In the genomic region with DNA sequence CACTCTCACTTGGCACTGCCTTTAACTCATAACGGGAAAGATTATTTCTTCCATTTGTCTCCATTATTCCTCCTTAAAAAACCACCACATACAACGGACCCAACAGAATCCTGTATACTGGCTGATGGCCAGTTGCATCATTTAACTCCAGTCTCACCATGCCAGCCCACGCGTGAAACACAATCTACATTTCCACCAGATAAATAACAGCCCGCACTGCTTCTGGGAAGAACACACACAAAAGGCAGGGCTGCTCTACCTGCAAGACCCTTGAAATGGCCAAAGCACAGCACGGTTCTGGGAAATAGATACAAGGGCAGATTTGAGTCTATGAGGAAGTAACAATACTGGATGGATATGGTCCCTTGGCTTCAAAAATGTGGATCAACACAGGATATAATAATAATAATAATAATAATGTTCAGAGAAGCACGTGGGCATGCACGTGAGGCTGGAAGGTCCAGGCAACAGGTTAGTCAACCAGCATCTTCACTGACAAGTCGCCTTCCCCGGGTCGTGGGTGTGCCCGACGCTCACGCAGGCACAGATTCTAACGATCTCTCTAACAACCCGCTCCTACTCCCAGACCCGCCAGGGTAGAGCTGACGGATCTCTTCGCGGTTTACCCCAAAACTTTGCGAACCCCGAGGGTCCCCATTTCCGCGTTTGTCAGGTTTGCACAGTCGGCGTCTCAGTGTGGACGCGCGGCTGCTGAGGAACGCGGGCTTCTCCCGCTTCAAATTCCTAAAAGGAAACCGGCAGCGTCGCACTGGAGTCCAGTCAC, we compare ENCODE assay signal across 7 mouse cellular contexts. TPM values are rescaled to one million over a fixed set of nuclear protein-coding genes. Genes with fewer than 3 reads are reported as not detected.
A peak's percentile ranks its signal among the peaks of the same experiment; 100 is the strongest.
DNase-seq lines count a peak whose midpoint lies in the region; ATAC-seq lines count a peak whose summit lies in the region.

No protein-coding gene starts in this region.

- peak overlapping the region; percentile 78; the same call in 1 of the 2 replicates for H3K27ac ChIP-seq in neural tube, embryonic 11.5 days (ENCODE audit: low read depth, low read length)
- H3K27ac ChIP-seq in intestine, embryonic 15.5 days: peak overlapping the region; percentile 88
- no peak overlapping the region; the same call in none of the 2 replicates for H3K27ac ChIP-seq in liver, embryonic 16.5 days (ENCODE audit: low read length)

- H3K9me3 ChIP-seq in neural tube, embryonic 11.5 days (ENCODE audit: control insufficient read depth, low read length): no peaks in the 10 kb centered on the region
- H3K9me3 ChIP-seq in erythroblast, embryonic 14.5 days (ENCODE audit: control insufficient read depth, low read length): no peaks in the 10 kb centered on the region
- H3K9me3 ChIP-seq in intestine, embryonic 15.5 days: no peaks in the 10 kb centered on the region
- H3K9me3 ChIP-seq in liver, embryonic 16.5 days (replicated peaks; ENCODE audit: control insufficient read depth, low read length): no peaks in the 10 kb centered on the region

- peaks cover 4% of the 10 kb centered on the region; the same call in 1 of the 2 replicates for H3K4me1 ChIP-seq in neural tube, embryonic 11.5 days (ENCODE audit: control insufficient read depth, insufficient read depth, low read length)
- peaks cover 20% of the 10 kb centered on the region for H3K4me1 ChIP-seq in erythroblast, embryonic 14.5 days (ENCODE audit: control insufficient read depth)
- peaks cover 12% of the 10 kb centered on the region for H3K4me1 ChIP-seq in intestine, embryonic 15.5 days (replicated peaks)
- H3K4me1 ChIP-seq in liver, embryonic 16.5 days (ENCODE audit: control insufficient read depth, low read depth, low read length): peaks cover 22% of the 10 kb centered on the region

- peak; percentile 44 for DNase-seq in neural tube, embryonic 11.5 days (ENCODE audit: low spot score)
- no peak for DNase-seq in neural tube, embryonic 10.5 days (ENCODE audit: extremely low spot score, low spot score)
- DNase-seq in WW6 (ENCODE audit: low read depth, low spot score): peak; percentile 13
- DNase-seq in splenic B cell, adult 2 months (ENCODE audit: low read depth, low spot score): peak; percentile 51

- peak overlapping the region; percentile 59 for H3K4me2 ChIP-seq in neural tube, embryonic 11.5 days (ENCODE audit: low read depth)
- peak overlapping the region; percentile 78 for H3K4me2 ChIP-seq in intestine, embryonic 15.5 days (replicated peaks)
- H3K4me2 ChIP-seq in liver, embryonic 16.5 days (ENCODE audit: low read depth, low read length): peak overlapping the region; percentile 92

- H3K9ac ChIP-seq in neural tube, embryonic 11.5 days (ENCODE audit: low read length): peak overlapping the region; percentile 70
- peak overlapping the region; percentile 73 for H3K9ac ChIP-seq in intestine, embryonic 15.5 days
- H3K9ac ChIP-seq in liver, embryonic 16.5 days (ENCODE audit: low read depth, low read length): peak overlapping the region; percentile 78

- ATAC-seq in neural tube, embryonic 11.5 days (ENCODE audit: insufficient read depth, low FRiP score, low TSS enrichment): peak; percentile 3; the same call in 1 of the 2 replicates
- peak; percentile 19 for ATAC-seq in intestine, embryonic 15.5 days
- no peak for ATAC-seq in liver, embryonic 16.5 days (ENCODE audit: low read depth)

- H3K27me3 ChIP-seq in neural tube, embryonic 11.5 days (ENCODE audit: control insufficient read depth, insufficient read depth, low read length): no peaks in the 10 kb centered on the region
- peaks cover 2% of the 10 kb centered on the region; the same call in 1 of the 2 replicates for H3K27me3 ChIP-seq in erythroblast, embryonic 14.5 days (ENCODE audit: control insufficient read depth)
- H3K27me3 ChIP-seq in intestine, embryonic 15.5 days (replicated peaks): no peaks in the 10 kb centered on the region
- no peaks in the 10 kb centered on the region for H3K27me3 ChIP-seq in liver, embryonic 16.5 days (ENCODE audit: control insufficient read depth, insufficient read depth, low read depth, low read length)
- no peaks in the 10 kb centered on the region for H3K27me3 ChIP-seq in splenic B cell, adult 2 months (ENCODE audit: control insufficient read depth, insufficient read depth, low read length, poor library complexity, severe bottlenecking)

- H3K4me3 ChIP-seq in neural tube, embryonic 11.5 days (ENCODE audit: low read depth, low read length): peak overlapping the region; percentile 73
- H3K4me3 ChIP-seq in erythroblast, embryonic 14.5 days (replicated peaks): peak overlapping the region; percentile 65
- H3K4me3 ChIP-seq in intestine, embryonic 15.5 days (replicated peaks): peak overlapping the region; percentile 83
- peak overlapping the region; percentile 86 for H3K4me3 ChIP-seq in liver, embryonic 16.5 days (ENCODE audit: low read depth, low read length)

- H3K36me3 ChIP-seq in neural tube, embryonic 11.5 days (ENCODE audit: control insufficient read depth, insufficient read depth, low read length): no peaks in the 10 kb centered on the region
- no peaks in the 10 kb centered on the region for H3K36me3 ChIP-seq in erythroblast, embryonic 14.5 days (ENCODE audit: control insufficient read depth)
- H3K36me3 ChIP-seq in intestine, embryonic 15.5 days: no peaks in the 10 kb centered on the region
- H3K36me3 ChIP-seq in liver, embryonic 16.5 days (ENCODE audit: control insufficient read depth, insufficient read depth): no peaks in the 10 kb centered on the region
- H3K36me3 ChIP-seq in splenic B cell, adult 2 months (ENCODE audit: control insufficient read depth, insufficient read depth, low read length, poor library complexity, severe bottlenecking): no peaks in the 10 kb centered on the region

- WGBS in neural tube, embryonic 11.5 days: 8% methylated on average over 33 of the region's 35 CpGs
- 4% methylated on average over 35 of the region's 35 CpGs for WGBS in intestine, embryonic 15.5 days
- 3% methylated on average over 35 of the region's 35 CpGs for WGBS in liver, embryonic 16.5 days (ENCODE audit: insufficient replicate concordance)

RNA-seq across cellular contexts. Expression of a gene that starts 1.0 kb away (rescaled TPM):
- polyA plus RNA-seq in neural tube, embryonic 11.5 days (2014; fragmentation: Nextera tagmentation; extraction: Ambion mirVana): 56.5 and 60.6 TPM in 2 replicates
- 0.26 and 1.1 TPM in 2 replicates for polyA plus RNA-seq in erythroblast, embryonic 14.5 days (2012)
- polyA plus RNA-seq in intestine, embryonic 15.5 days (2015; fragmentation: Nextera tagmentation; extraction: Ambion mirVana): 52.8 and 53.1 TPM in 2 replicates
- polyA plus RNA-seq in liver, embryonic 16.5 days (2015; fragmentation: Nextera tagmentation; extraction: Ambion mirVana): 13.2 and 14.3 TPM in 2 replicates

RNA-seq across cellular contexts. Expression of a gene that starts 48.8 kb away (rescaled TPM):
- polyA plus RNA-seq in neural tube, embryonic 11.5 days (2014; fragmentation: Nextera tagmentation; extraction: Ambion mirVana): 0.61 and 1.1 TPM in 2 replicates
- 0.04 and 0.08 TPM in 2 replicates for polyA plus RNA-seq in erythroblast, embryonic 14.5 days (2012)
- 0.82 and 1.2 TPM in 2 replicates for polyA plus RNA-seq in intestine, embryonic 15.5 days (2015; fragmentation: Nextera tagmentation; extraction: Ambion mirVana)
- polyA plus RNA-seq in liver, embryonic 16.5 days (2015; fragmentation: Nextera tagmentation; extraction: Ambion mirVana): 0.89 and 0.99 TPM in 2 replicates

RNA-seq across cellular contexts. Expression of a gene that starts 51.4 kb away (rescaled TPM):
- 211 and 214 TPM in 2 replicates for polyA plus RNA-seq in neural tube, embryonic 11.5 days (2014; fragmentation: Nextera tagmentation; extraction: Ambion mirVana)
- 2.8 and 8.3 TPM in 2 replicates for polyA plus RNA-seq in erythroblast, embryonic 14.5 days (2012)
- 215 and 241 TPM in 2 replicates for polyA plus RNA-seq in intestine, embryonic 15.5 days (2015; fragmentation: Nextera tagmentation; extraction: Ambion mirVana)
- polyA plus RNA-seq in liver, embryonic 16.5 days (2015; fragmentation: Nextera tagmentation; extraction: Ambion mirVana): 259 and 271 TPM in 2 replicates

Comparison
In these comparisons a context has a peak if more than half of its experiments do, and no peak if none do; other contexts are left out.
1. RNA of a gene that starts 51.4 kb away (polyA plus RNA-seq): 259 to 271 TPM in liver, embryonic 16.5 days, 215 to 241 TPM in intestine, embryonic 15.5 days and 211 to 214 TPM in neural tube, embryonic 11.5 days; 2.8 to 8.3 TPM in erythroblast, embryonic 14.5 days; every median in the first group is over 10 times any median in the second.
2. Peak in every context shown above with its lines, with median percentiles within 50 percentile points of each other: H3K4me2 ChIP-seq, H3K4me3 ChIP-seq and H3K9ac ChIP-seq.